Mouse (Mus musculus): ENCODE results near the gene Gsg1l.

DNA sequence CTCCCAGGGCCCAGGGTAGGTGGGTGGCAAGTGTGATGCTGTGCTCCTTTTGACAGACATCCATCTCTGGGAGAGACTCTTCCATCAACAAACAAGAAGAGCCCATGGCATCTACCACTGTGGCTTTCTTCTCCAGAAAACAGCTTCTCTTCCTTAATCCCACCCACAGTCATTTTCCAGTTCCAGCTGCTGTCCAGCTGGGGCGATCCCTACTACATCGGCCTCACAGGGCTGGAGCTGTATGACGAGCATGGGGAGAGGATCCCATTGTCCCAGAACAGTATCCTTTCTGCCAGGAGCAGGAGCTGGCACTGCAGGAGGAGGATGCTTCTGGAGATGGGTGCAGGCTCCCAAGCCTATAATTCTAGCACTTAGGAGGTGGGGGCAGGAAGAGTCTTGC lies 213.6 kb downstream of the Gsg1l start:
- TF ChIP-seq CTCF (IDR thresholded peaks at IDR 0.05; ENCODE audit: low read depth) (no peak), EP300 (IDR thresholded peaks at IDR 0.05; ENCODE audit: low read depth) (no peak)
